Mouse (Mus musculus) heart, embryonic 16.5 days (tissue): ENCODE data around the gene Cpsf2. TPM values are rescaled to one million over a fixed set of nuclear protein-coding genes. Genes with fewer than 3 reads are reported as not detected.

Source experiments
- ATAC-seq: fragments of 200-750 bp; cut with Nextera tagmentation; replicated peaks from 2 replicates; pipeline ENCODE4 v1.8.0; 2017; ENCODE audit warnings: moderate number of reproducible peaks; ENCODE audit not compliant: insufficient read depth, low FRiP score; ENCODE audit errors: extremely low read depth
- H3K27ac ChIP-seq: fragments of 300-500 bp; sonication (generic); 2 replicates; pipeline ENCODE4 v1.5.1; 2014; ENCODE audit warnings: mild to moderate bottlenecking, low read length, control low read depth, moderate library complexity
- H3K27me3 ChIP-seq: fragments of 300-500 bp; sonication (generic); 2 replicates; pipeline ENCODE4 v1.6.1; 2014; ENCODE audit warnings: low read length, mixed read lengths; ENCODE audit not compliant: control insufficient read depth, insufficient read depth
- H3K36me3 ChIP-seq: fragments of 300-500 bp; sonication (generic); 2 replicates; pipeline ENCODE4 v1.6.1; 2014; ENCODE audit not compliant: control insufficient read depth, insufficient read depth
- H3K4me1 ChIP-seq: fragments of 300-500 bp; sonication (generic); 2 replicates; pipeline ENCODE4 v1.6.1; 2014; ENCODE audit warnings: low read length, mixed read lengths; ENCODE audit not compliant: control insufficient read depth, insufficient read depth
- H3K4me2 ChIP-seq: fragments of 300-500 bp; sonication (generic); 2 replicates; pipeline ENCODE4 v1.6.1; 2014; ENCODE audit warnings: low read depth, mild to moderate bottlenecking, control low read depth, low read length
- H3K4me3 ChIP-seq: fragments of 300-500 bp; sonication (generic); 2 replicates; pipeline ENCODE4 v1.5.1; 2014; ENCODE audit warnings: mild to moderate bottlenecking, control low read depth, low read length
- H3K9ac ChIP-seq: fragments of 300-500 bp; sonication (generic); 2 replicates; pipeline ENCODE4 v1.6.1; 2014; ENCODE audit warnings: low read length, control low read depth
- H3K9me3 ChIP-seq: fragments of 300-500 bp; sonication (generic); replicated peaks from 2 replicates; pipeline ENCODE4 v1.6.1; 2016; ENCODE audit warnings: low read length; ENCODE audit not compliant: control insufficient read depth
- WGBS: fragments of 180-500 bp; shearing (Covaris S2); extraction: QIAGEN DNeasy Blood & Tissue Kit; methylation state at CpG from one replicate; pipeline ENCODE4 v1.1.7; 2014; 5-methylcytosine and 5-hydroxymethylcytosine counted together
- polyA plus RNA-seq: library from polyadenylated mRNA; unstranded; fragments of >200 nt; fragmentation: Nextera tagmentation; extraction: Ambion mirVana; gene quantifications from 2 replicates; pipeline ENCODE4 v1.2.1, GENCODE M21; 2015

Cpsf2 gene
- polyA plus RNA-seq, 1 experiment from 2014 or later, result 20.4 TPM

DNA sequence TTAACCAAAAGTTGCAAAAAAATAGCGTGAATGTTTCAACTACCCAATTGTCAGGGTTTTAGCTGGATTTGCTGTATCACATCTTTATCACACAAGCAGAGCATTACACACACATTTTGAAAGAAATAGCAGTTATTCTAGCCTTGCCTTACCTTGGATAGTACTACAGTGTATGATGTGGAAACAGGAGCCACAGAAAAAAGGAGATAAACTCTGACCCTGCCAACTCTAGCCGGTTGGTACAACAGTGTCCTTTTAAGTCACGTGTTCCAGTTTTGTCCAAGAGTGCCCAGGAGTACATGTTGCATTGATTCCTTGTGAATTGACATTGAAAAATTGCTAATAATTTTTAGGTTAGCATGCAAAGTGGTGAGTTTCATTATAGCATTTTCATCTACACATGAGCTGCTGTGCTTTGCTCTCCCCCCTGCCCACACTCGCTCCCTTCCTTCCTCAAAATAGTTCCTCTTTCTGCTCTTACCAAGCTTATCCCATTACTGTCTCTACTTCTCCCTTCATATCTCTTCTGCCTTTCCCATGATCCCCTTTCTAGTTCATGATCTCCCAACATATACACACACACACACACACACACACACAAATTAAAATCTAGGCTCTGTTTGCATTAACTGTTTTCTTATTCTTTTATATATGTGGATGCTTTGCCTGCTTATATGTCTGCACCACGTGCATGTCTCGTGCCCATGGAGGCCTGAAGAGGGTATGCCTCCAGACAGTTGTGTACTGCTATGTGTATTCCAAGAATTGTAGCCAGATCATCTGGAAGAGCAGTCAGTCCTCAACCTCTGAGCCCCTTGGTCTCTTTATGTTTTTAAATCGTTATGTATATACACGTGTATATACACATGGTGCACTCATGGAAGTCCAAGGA is 19.0 kb downstream of the Cpsf2 start:
- WGBS, result 90% methylated on average over 8 of the region's 8 CpGs
- ATAC-seq, result no peak

DNA sequence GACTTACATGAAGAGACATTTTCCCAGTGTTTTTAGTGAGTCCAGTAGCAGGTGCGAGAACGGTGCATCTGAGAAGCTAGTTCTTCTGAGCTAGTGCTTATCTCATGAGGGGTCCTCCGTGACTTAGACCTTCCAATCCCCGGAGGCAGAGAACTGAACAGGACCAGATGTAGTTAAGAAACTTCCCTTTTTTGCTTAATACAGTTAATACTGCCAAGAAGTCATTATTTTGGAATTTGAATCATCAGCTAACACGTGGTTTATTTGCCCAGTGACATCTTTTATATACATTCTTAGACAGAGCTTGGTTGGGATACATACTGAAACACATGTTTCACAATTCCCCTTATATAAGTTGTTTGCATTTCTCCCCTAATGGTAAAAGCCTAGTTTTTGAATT is 23.1 kb downstream of the Cpsf2 start:
- H3K4me1 ChIP-seq, result no peaks in the 10 kb centered on the region
- no peak overlapping the region for H3K27ac ChIP-seq
- H3K9me3 ChIP-seq, result no peaks in the 10 kb centered on the region
- H3K4me3 ChIP-seq, result no peak overlapping the region
- H3K27me3 ChIP-seq, result no peaks in the 10 kb centered on the region
- ATAC-seq, result no peak
- no peak overlapping the region for H3K4me2 ChIP-seq
- H3K9ac ChIP-seq, result no peak overlapping the region
- peaks cover 56% of the 10 kb centered on the region for H3K36me3 ChIP-seq
- 84% methylated on average over 5 of the region's 5 CpGs for WGBS

More for the DNA sequence above, 19.0 kb downstream of the Cpsf2 start:
- Histone ChIP-seq H3K9ac (no peak overlapping the region), H3K9me3 (no peaks in the 10 kb centered on the region), H3K27ac (no peak overlapping the region), H3K4me2 (no peak overlapping the region), H3K4me3 (no peak overlapping the region), H3K36me3 (peaks cover 65% of the 10 kb centered on the region), H3K4me1 (no peaks in the 10 kb centered on the region), H3K27me3 (no peaks in the 10 kb centered on the region)

DNA sequence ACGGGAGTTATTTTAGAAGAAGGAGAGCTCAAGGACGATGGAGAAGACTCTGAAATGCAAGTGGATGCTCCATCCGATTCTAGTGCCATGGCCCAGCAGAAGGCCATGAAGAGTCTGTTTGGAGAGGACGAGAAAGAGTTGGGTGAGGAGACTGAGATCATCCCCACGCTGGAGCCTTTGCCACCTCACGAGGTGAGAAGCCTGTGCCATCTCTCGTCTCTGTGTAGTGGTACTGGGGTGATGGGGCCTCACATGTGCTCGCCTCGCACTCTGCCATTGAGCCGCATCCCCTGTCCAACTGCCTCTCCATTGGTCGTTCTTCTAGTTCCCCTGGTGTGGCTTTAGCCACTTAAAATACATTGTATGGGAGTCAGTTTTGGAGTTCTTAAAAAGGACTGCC is 25.0 kb downstream of the Cpsf2 start:
- Histone ChIP-seq H3K4me1 (no peaks in the 10 kb centered on the region), H3K27me3 (no peaks in the 10 kb centered on the region), H3K4me2 (no peak overlapping the region), H3K4me3 (no peak overlapping the region), H3K9me3 (no peaks in the 10 kb centered on the region), H3K9ac (no peak overlapping the region), H3K27ac (no peak overlapping the region), H3K36me3 (peaks cover 56% of the 10 kb centered on the region)
- 90% methylated on average over 11 of the region's 11 CpGs for WGBS
- ATAC-seq, result no peak

DNA sequence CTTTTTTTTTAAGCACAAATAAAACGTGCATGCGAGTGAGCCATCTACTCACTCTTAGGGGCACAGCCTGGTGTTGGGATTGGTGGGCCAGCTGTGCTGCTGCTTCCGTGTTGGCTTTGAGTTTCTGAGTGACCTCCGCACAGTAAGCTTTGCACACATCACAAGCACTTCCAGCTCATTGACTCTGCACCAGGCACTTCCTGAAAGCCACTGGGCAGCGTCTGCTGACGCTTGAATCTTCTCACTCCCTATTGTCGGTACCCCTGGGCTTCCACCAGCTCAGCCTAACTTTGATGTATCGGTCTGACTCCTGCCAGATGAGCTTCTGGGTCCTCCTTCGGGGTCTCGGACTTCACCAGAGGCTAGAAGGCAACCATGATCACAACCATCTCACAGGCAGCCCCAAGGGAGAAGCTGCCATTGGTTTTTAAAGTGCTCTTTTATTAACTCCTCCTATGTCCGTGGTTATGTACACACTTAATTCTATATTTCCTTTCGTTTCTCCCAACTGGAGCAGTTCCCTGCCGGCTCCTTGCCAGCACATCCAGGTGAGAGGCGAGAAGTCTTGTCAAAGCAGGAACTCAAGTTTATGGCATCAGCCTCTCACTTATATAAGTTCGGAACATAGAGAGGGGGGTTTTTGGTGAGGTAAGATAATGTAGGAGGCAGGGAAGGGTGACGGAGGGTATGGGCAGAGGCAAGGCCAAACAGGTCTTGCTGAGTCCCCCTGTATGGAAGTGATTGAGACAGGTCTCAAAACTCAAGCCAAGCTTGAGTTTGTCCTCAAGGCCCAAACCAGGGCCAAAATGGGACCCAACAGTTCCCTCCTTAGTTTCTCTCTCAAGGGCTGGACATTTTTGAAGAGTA is 32.6 kb downstream of the Cpsf2 start:
- ATAC-seq, result no peak
- Histone ChIP-seq H3K4me3 (no peak overlapping the region), H3K4me2 (no peak overlapping the region), H3K27me3 (no peaks in the 10 kb centered on the region), H3K36me3 (peaks cover 15% of the 10 kb centered on the region), H3K9me3 (no peaks in the 10 kb centered on the region), H3K9ac (no peak overlapping the region), H3K27ac (no peak overlapping the region), H3K4me1 (no peaks in the 10 kb centered on the region)
- 78% methylated on average over 16 of the region's 16 CpGs for WGBS

DNA sequence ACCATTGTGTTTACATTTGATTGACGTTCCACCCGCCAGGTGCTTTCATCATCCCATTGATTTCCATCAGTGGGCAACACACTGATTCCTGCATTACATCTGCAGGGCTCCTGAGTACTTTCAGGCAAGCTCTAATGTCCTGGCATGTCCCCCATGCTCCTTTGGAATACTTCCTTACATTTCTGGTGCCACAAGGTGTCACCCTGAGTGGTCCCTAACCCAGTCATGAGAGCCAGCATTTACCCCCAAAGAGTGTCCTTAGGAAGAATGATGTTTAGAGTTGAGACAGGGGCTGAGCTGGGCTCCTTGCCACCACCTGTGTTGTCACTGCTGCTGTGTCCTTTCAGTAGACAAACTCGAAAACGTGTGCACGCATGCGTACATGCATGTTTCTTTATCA is 33.8 kb downstream of the Cpsf2 start:
- H3K4me2 ChIP-seq, result no peak overlapping the region
- no peaks in the 10 kb centered on the region for H3K27me3 ChIP-seq
- H3K27ac ChIP-seq, result no peak overlapping the region
- WGBS, result 86% methylated on average over 6 of the region's 6 CpGs
- H3K4me1 ChIP-seq, result no peaks in the 10 kb centered on the region
- H3K9ac ChIP-seq, result no peak overlapping the region
- no peaks in the 10 kb centered on the region for H3K9me3 ChIP-seq
- H3K4me3 ChIP-seq, result no peak overlapping the region
- 0 out of 2 replicates have a peak, but pooled peaks cover 6% of the 10 kb centered on the region for H3K36me3 ChIP-seq
- ATAC-seq, result no peak

DNA sequence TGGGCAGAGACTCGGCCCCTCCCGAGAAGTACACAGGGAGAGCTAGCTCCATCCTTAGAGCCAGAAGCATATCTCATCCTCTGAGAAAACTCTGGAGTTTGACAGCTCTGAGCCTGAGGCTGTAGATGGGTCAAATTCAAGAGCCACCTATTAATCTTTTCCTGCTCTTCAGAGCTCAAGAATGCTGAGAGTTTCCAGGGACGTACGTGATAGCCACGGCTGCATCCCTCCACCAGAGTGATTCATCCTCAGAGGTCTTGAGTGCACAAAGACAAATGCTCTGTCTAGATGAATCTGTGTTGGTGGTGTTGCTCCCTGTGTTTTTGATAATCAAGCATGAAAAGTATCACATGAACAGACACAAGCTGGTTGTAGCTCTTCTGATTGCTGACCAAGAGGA is 38.6 kb downstream of the Cpsf2 start:
- H3K9ac ChIP-seq, result no peak overlapping the region
- ATAC-seq, result no peak
- 28% methylated on average over 5 of the region's 5 CpGs for WGBS

DNA sequence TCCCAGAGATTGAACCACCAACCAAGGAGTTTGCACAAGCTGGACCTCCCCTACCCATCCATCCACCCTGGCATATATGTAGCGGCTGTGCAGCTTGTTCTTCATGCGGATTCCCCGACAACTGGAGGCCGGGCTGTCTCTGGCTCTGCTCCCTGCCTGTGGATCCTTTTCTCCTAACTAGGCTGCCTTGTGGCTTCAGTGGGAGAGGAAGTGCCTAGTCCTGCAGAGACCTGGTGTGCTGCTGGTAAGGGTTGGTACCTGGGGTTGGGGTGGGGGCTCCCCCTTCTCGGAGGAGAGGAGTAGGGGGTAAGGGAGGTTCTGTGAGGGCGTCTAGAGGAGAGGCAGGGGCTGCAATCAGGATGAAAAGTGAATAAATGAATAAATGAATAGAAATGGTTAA is 39.3 kb downstream of the Cpsf2 start:
- 89% methylated on average over 6 of the region's 6 CpGs for WGBS
- no peak overlapping the region for H3K4me2 ChIP-seq
- H3K27me3 ChIP-seq, result no peaks in the 10 kb centered on the region
- H3K36me3 ChIP-seq, result no peaks in the 10 kb centered on the region
- no peaks in the 10 kb centered on the region for H3K4me1 ChIP-seq
- no peaks in the 10 kb centered on the region for H3K9me3 ChIP-seq
- no peak overlapping the region for H3K4me3 ChIP-seq
- ATAC-seq, result no peak
- H3K9ac ChIP-seq, result no peak overlapping the region
- H3K27ac ChIP-seq, result no peak overlapping the region

More for the DNA sequence above, 38.6 kb downstream of the Cpsf2 start:
- H3K4me3 ChIP-seq, result no peak overlapping the region
- no peak overlapping the region for H3K27ac ChIP-seq
- H3K9me3 ChIP-seq, result no peaks in the 10 kb centered on the region
- no peaks in the 10 kb centered on the region for H3K36me3 ChIP-seq
- H3K27me3 ChIP-seq, result no peaks in the 10 kb centered on the region
- H3K4me1 ChIP-seq, result no peaks in the 10 kb centered on the region
- no peak overlapping the region for H3K4me2 ChIP-seq

DNA sequence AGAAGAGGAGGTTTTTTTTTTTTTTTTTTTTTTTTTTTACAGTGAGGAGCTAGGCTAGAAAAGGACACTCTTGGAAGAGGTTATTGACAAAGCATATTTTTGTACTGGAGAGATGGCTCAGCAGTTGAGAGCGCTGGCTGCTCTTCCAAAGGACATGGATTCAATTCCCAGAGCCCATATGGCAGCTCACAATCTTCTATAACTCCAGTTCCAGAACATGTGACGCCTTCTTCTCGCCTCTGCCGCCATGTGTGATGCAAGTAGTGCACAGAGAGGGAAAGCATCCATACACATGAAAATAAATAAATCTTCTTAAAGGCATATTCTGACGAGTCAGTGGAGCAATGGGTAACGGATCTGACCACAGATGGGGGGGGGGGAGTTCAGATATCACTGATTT is 46.1 kb downstream of the Cpsf2 start:
- H3K27ac ChIP-seq, result no peak overlapping the region
- no peak overlapping the region for H3K4me2 ChIP-seq
- no peaks in the 10 kb centered on the region for H3K4me1 ChIP-seq
- no peak overlapping the region for H3K9ac ChIP-seq
- H3K9me3 ChIP-seq, result 0 out of 2 replicates have a peak, but pooled peaks cover 4% of the 10 kb centered on the region
- ATAC-seq, result no peak
- H3K36me3 ChIP-seq, result no peaks in the 10 kb centered on the region
- H3K27me3 ChIP-seq, result no peaks in the 10 kb centered on the region
- H3K4me3 ChIP-seq, result no peak overlapping the region
- 88% methylated on average over 6 of the region's 6 CpGs for WGBS

DNA sequence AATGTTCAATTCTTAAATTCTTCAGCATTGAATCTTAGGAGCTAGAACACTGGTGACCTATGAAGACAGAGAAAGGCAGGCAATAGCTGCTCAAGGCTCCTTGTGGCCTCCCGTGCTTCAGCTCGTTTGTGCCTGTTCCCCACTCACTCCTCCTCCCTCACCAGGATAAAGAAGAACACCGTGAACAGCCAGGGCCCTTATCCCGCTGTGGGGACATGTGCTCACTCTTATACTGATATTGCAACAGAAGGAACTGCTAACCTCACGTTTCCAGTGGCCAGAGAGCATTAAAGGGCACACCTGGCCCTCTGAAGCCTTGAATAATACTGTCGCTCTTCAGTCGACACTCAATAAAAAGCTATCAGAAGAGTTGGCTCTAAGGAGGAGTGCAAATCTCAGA is 53.4 kb downstream of the Cpsf2 start:
- no peak overlapping the region for H3K9ac ChIP-seq
- 47% methylated on average over 7 of the region's 7 CpGs for WGBS
- no peaks in the 10 kb centered on the region; the same call in 1 of the 2 replicates for H3K27me3 ChIP-seq
- no peak overlapping the region for H3K4me3 ChIP-seq
- no peak overlapping the region for H3K4me2 ChIP-seq
- H3K36me3 ChIP-seq, result no peaks in the 10 kb centered on the region
- H3K9me3 ChIP-seq, result 0 out of 2 replicates have a peak, but pooled peaks cover 4% of the 10 kb centered on the region
- no peak for ATAC-seq
- no peak overlapping the region for H3K27ac ChIP-seq
- no peaks in the 10 kb centered on the region for H3K4me1 ChIP-seq
